Mouse (Mus musculus) erythroid progenitor cell, adult 5-6 weeks (primary cell): Measurements from ENCODE around the gene Otol1. TPM values are rescaled to one million over a fixed set of nuclear protein-coding genes. Genes with fewer than 3 reads are reported as not detected.

ENCODE experiments used
- ATAC-seq: replicated peaks from 2 replicates; pipeline ENCODE4 v1.8.0; 2016; ENCODE audit warnings: moderate number of reproducible peaks, mild to moderate bottlenecking, moderate TSS enrichment, inconsistent platforms; ENCODE audit not compliant: poor library complexity, low FRiP score, severe bottlenecking
- total RNA-seq, 2 experiments: library from RNA; stranded (forward) in 1 of 2; stranded (reverse) in 1 of 2; fragments of 150-400 nt in 1 of 2; fragments of 186-747, 209-891 nt in 1 of 2; gene quantifications; 2 replicates each; pipeline versions ENCODE4 v1.2.3 to v1.2.4; 2015 to 2017; ENCODE audit warnings: low replicate concordance in 2 of 2

Gene Otol1
- not detected in 2 replicates for total RNA-seq (2015; ENCODE audit: low replicate concordance)
- not detected in 2 replicates for total RNA-seq (2017; ENCODE audit: low replicate concordance)

DNA sequence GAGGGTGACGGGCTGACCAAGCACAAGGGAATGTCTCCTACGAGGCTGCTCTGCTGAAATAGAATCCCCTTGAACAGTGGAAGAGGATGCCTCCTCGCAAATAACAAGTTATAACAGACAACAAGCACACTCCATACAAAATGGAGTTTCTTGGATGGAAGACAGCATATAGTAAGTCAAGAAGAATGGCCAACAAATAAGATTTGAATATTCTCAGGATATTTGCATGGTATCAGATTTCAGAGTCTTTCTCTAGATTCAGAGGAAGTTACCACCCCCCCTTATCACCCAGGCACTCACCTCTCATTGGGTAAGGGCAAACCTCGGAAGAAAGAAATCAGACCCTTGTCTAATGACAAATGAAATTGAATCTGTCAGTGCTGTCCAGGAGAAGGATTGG is at the start of gene Otol1:
Otol1 (plus strand) TSS at position 301 of the 400 bp plus-strand sequence.
- no peak for ATAC-seq

DNA sequence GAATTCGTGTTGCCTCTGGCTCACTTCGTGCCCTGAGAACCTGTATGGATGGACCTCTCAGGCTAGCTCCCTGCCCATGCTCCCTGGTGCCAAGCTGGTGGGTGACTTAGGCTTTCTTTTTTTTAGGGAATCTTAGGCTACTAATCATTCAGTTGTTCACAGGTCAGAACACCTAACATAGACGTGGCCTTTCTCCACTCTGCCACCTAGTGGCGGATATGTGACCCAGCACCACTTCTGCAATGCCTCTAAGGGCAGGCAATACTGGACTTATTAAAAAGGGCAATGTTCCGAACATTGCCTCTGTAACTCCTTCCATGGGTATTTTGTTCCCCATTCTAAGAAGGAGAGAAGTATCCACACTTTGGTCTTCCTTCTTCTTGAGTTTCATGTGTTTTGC is 45.2 kb upstream of the Otol1 start:
- ATAC-seq: no peak

GRCm38 (mm10) chr3:69971482-69972097 is 35.8 kb upstream of the Otol1 start:
- no peak for ATAC-seq

DNA sequence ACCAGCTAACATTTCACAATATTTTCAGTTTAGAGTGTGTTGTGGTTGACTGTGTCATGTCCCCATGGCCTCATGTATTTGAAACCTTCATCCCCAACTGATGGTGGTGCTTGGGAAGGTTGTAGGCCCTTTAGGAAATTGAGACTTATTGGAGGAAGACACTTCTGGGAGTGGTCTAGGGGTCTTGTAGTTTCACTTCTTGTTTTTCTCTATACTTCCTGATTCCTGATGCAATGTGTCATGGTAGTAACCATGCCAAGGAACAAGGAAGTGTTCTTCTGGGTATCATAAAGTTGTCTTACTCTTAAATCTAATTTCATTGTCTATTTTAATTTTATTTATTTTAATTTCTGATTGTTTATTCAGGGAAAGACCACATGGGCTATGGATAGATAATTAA is 29.3 kb upstream of the Otol1 start:
- no peak for ATAC-seq

GRCm38 (mm10) chr3:69993806-69994205 is 13.6 kb upstream of the Otol1 start:
- ATAC-seq: no peak

GRCm38 (mm10) chr3:70001540-70001939 is 5.9 kb upstream of the Otol1 start:
- no peak for ATAC-seq

DNA sequence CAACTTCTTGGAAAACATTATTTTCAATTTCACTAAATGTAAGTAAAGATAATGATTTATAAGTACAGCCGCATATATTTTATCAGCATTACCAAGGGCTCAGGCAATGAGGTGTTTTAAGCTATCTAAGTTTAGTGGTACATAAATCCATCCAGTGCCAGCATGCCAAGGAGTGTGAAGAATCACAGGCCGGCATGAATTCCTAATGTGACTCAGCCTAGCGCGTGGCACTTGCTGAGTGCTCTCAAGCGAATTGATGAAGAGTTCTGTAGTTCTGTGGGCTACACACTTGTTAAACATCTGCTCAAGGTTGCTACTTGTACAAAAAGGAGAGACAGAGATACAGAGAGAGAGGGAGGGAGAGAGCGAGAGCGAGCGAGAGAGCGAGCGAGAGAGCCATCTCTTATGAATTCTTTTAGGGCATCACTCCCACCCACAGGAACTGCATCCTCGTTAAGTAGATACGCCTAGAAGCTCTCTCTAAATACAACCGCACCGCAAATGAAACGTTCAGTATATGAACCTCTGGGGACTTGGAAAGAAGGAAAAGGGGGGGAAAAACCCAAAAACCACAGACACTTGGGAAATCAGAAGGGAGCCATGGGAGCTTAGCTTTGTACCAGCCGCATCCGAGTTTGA is 4.2 kb upstream of the Otol1 start:
- ATAC-seq: no peak

GRCm38 (mm10) chr3:70003955-70004354 is 3.5 kb upstream of the Otol1 start:
- ATAC-seq: no peak

DNA sequence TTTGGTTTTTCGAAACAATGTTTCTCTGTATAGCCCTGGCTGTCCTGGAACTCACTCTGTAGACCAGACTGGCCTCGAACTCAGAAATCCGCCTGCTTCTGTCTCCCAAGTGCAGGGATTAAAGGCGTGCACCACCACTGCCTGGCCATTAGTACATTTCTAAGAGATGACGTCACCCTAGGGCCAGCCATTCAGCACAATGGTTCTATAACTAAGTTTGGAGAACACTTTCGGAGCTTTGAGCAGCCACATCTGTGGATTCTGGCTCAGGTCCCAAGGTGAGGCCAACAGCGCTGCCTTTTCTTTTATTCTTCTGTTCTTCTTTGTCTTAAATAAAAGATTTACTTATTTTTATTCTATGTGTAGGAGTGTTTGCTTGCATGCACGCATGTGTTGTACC is 3.0 kb upstream of the Otol1 start:
- ATAC-seq: no peak

- ATAC-seq: no peak
Observed at GRCm38 (mm10) chr3:70012641-70013040, 5.2 kb downstream of the Otol1 start.

DNA sequence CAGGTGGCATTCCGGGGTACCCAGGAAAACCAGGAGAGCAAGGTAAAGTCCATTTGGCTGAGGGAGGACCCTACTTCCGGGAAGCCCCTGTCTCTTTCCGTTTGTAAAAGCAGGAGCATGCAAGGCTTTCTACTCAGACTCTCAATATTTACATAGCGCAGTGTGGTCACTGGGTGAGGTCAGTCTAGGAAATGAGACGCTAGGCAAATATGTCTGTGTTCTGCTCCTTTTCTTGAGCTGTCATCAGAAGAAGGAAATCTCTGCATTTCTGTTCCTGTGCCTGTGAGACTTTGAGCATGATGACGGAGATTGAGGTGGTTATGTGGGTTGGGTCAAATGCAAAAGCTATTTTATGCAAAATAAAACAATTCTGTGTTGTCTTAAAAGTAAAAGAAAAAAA is 19.2 kb downstream of the Otol1 start:
- no peak for ATAC-seq

GRCm38 (mm10) chr3:70029260-70029659 is 21.8 kb downstream of the Otol1 start:
- ATAC-seq: no peak

DNA sequence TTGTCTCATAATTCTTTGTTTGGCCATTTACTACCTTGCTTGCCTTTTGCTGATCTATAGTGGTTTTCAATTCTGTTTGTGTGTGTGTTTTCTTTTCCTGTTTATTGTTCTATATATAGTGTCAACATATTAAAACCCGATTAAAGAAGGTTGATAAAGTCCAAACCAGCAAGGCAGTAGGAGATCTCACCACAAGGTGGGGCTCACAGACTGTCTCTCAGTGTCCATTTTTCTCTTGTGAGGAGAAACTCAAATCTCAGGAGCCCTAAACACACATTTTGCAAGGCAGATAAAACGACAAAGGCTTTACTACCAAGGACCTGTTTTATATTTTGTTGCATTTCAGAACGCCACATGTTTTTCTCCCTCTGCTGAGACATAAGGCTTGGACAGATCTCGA is 28.2 kb downstream of the Otol1 start:
- ATAC-seq: no peak

Other genes with a start within 250 kb of the Otol1 start
- gene Sptssb, start 147.7 kb upstream of the Otol1 start, total RNA-seq (2015; ENCODE audit: low replicate concordance): not detected in 2 replicates
- gene Sptssb, start 147.7 kb upstream of the Otol1 start, total RNA-seq (2017; ENCODE audit: low replicate concordance): not detected in 2 replicates